Mouse (Mus musculus): ENCODE data around the gene Mphosph9.

DNA sequence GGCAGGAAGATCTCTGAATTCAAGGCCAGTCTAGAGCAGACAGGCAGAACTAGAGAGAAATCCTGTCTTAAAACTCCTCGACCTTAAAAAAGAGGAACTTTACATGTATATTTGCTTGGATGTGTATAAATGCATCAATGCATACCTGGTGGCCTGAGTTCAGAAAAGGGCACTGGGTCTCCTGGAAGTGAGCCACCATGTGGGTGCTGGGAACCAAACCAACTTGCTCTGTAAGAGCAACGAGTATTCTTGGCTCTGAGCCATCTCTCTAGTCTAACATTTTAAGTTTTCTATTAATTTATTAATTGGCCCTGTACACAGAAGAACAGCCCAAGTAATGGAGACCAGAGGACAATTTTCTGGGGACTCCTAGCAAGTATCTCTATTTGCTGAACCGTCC, 38.9 kb upstream of the Mphosph9 start:
- TF ChIP-seq JUND (conservative IDR thresholded peaks at IDR 0.05; ENCODE audit: low read depth, low read length) (no peak), CTCF (conservative IDR thresholded peaks at IDR 0.05 in 1 of 2, IDR thresholded peaks at IDR 0.05 in 1 of 2; ENCODE audit: low read depth in 2 of 2, low read length in 2 of 2) (no peak), POLR2A (IDR thresholded peaks at IDR 0.05; ENCODE audit: low read depth, low read length) (no peak), RCOR1 (conservative IDR thresholded peaks at IDR 0.05; ENCODE audit: low read depth, low read length) (no peak), ZNF384 (IDR thresholded peaks at IDR 0.05; ENCODE audit: low read depth, low read length) (no peak), ETS1 (conservative IDR thresholded peaks at IDR 0.05; ENCODE audit: low read depth, low read length) (no peak), CHD2 (IDR thresholded peaks at IDR 0.05; ENCODE audit: low read length) (no peak), IRF4 (IDR thresholded peaks at IDR 0.05; ENCODE audit: low read depth, low read length) (no peak), USF2 (conservative IDR thresholded peaks at IDR 0.05; ENCODE audit: low read depth, low read length) (no peak)

All from CH12.LX (cell line).